Mouse (Mus musculus) erythroblast, embryonic 14.5 days (primary cell): ENCODE measurements around the gene Mpz. TPM values are rescaled to one million over a fixed set of nuclear protein-coding genes. Genes with fewer than 3 reads are reported as not detected.

Source experiments
- H3K27me3 ChIP-seq: 2 replicates; pipeline ENCODE4 v1.6.1; 2012; ENCODE audit warnings: inconsistent platforms; ENCODE audit not compliant: control insufficient read depth
- H3K36me3 ChIP-seq: 2 replicates; pipeline ENCODE4 v1.6.1; 2012; ENCODE audit warnings: mild to moderate bottlenecking, inconsistent platforms; ENCODE audit not compliant: control insufficient read depth
- H3K4me1 ChIP-seq: 2 replicates; pipeline ENCODE4 v1.6.1; 2012; ENCODE audit warnings: inconsistent platforms; ENCODE audit not compliant: control insufficient read depth
- H3K4me3 ChIP-seq: replicated peaks from 2 replicates; pipeline ENCODE3; 2012; ENCODE audit warnings: moderate library complexity, mild to moderate bottlenecking, inconsistent platforms
- H3K9me3 ChIP-seq: 2 replicates; pipeline ENCODE4 v1.6.1; 2012; ENCODE audit warnings: low read length, inconsistent platforms, mixed read lengths; ENCODE audit not compliant: control insufficient read depth
- GATA1 ChIP-seq: IDR thresholded peaks from 2 replicates; pipeline ENCODE4 v1.6.1; 2012; ENCODE audit warnings: low read length, inconsistent platforms, mixed read lengths
- TAL1 ChIP-seq: IDR thresholded peaks from 3 replicates; pipeline ENCODE4 v1.6.1; 2012; ENCODE audit warnings: low read length, inconsistent platforms, mixed read lengths
- polyA plus RNA-seq: library from polyadenylated mRNA; stranded (reverse); fragments of >175 nt; gene quantifications from 2 replicates; pipeline ENCODE4 v1.2.3, GENCODE M21; 2012

The Mpz gene
- polyA plus RNA-seq, 1 experiment = not detected

GRCm38 (mm10) chr1:171203471-171204248, 53.1 kb downstream of the Mpz start:
- peaks cover 16% of the 10 kb centered on the region for H3K4me1 ChIP-seq
- TF ChIP-seq GATA1 (no peak), TAL1 (no peak)
- no peak overlapping the region for H3K4me3 ChIP-seq
- no peaks in the 10 kb centered on the region; the same call in 1 of the 2 replicates for H3K27me3 ChIP-seq
- H3K36me3 ChIP-seq = no peaks in the 10 kb centered on the region
- H3K9me3 ChIP-seq = peaks cover 4% of the 10 kb centered on the region; the same call in 1 of the 2 replicates

DNA sequence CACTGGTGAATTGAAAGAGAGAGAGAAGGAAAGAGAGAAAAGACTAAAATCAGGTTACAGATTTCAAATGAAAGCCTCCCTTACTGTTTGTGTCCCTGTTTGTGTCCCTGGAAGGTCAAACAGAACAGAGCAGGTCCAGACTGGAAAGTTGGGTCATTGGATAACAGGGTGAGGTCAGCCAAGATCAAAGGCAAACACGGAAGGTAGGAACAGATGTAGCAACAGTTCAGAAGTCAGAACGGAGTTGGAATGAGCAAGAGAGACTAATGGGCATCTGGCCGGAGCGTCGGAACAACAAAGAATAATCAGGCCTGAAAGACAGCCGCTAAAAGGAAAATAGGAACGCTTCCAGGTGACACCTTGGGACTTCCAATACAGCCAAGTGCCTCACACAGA, 53.7 kb downstream of the Mpz start:
- no peak overlapping the region for H3K4me3 ChIP-seq
- H3K4me1 ChIP-seq = peaks cover 16% of the 10 kb centered on the region
- no peaks in the 10 kb centered on the region for H3K36me3 ChIP-seq
- H3K27me3 ChIP-seq = no peaks in the 10 kb centered on the region
- H3K9me3 ChIP-seq = peaks cover 4% of the 10 kb centered on the region; the same call in 1 of the 2 replicates
- TF ChIP-seq TAL1 = no peak
- TF ChIP-seq GATA1 = no peak

DNA sequence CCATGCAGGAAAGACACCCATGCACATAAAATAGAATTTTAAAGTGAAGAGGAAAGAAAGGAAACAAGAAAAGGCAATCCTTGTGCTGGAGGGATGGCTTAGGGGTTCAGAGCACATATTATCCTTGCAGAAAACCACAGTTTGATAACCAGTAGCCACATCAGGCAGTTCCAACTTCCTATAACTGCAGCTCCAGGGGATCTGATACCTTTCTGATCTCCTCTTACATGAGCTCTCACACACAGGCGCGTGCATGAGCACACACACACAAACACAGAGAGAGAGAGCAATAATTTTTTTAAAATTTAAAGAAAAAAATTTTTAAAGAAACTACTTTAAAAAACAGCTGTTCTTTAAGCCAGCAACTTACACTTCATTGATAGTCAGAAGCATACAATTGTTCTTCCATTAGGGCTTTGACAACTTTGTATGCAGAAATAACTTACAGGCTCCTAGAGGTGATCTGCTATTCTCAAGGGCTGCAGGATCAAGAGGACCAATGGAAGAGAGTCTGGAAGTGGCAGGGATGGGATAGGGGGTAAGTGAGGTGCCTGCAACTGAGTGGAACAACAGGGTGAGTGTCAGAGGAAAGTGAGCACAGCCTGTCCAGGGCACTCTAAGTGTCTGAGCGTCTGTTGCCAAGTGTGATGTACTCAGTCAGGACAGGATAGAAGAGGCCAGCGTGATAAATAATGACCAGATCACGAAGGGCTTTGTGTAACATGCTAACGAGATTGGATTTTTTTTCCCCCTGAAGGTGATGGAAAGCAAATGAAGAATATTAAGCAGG, 55.4 kb downstream of the Mpz start:
- no peak overlapping the region for H3K4me3 ChIP-seq
- peaks cover 13% of the 10 kb centered on the region; the same call in 1 of the 2 replicates for H3K4me1 ChIP-seq
- H3K9me3 ChIP-seq = peaks cover 4% of the 10 kb centered on the region; the same call in 1 of the 2 replicates
- H3K36me3 ChIP-seq = no peaks in the 10 kb centered on the region
- no peaks in the 10 kb centered on the region for H3K27me3 ChIP-seq
- no peak for TF ChIP-seq TAL1
- no peak for TF ChIP-seq GATA1

DNA sequence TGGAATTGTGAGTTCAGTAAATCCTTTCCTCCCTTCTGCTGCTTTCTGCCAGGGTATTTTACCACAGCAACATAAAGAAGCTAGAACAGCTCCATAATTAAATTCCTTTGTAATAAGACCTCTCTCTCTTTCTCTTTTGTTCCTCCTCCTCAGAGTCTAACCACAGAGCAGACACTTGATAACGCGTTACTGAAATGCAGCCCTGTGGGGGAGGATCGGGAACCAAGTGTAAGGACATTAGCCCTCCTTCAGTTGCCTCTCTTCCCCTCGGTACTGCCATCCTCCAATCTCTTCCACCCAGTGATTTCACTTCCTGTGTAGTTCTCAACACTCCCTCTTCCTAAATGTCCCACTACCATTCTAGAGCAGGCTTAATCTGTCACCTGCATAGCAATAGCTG, 58.9 kb downstream of the Mpz start:
- Histone ChIP-seq H3K27me3 (0 out of 2 replicates have a peak, but pooled peaks cover 2% of the 10 kb centered on the region), H3K9me3 (peaks cover 4% of the 10 kb centered on the region; the same call in 1 of the 2 replicates), H3K36me3 (no peaks in the 10 kb centered on the region), H3K4me3 (no peak overlapping the region), H3K4me1 (peaks cover 13% of the 10 kb centered on the region; the same call in 1 of the 2 replicates)
- TF ChIP-seq GATA1 (no peak), TAL1 (no peak)

Other genes starting within 250 kb of the Mpz start
- gene Fcrlb, start 237.8 kb upstream of the Mpz start, polyA plus RNA-seq = not detected in 2 replicates
- not detected in 2 replicates for gene Fcrla, start 223.1 kb upstream of the Mpz start, polyA plus RNA-seq
- gene Fcgr2b, start 174.2 kb upstream of the Mpz start, polyA plus RNA-seq = not detected in 2 replicates
- not detected in 2 replicates for gene Fcgr4, start 131.8 kb upstream of the Mpz start, polyA plus RNA-seq
- gene Fcgr3, start 85.8 kb upstream of the Mpz start, polyA plus RNA-seq = 0.06 TPM in 1 of 2 replicates, not detected in the other
- 0.37 and 0.64 TPM in 2 replicates for gene Cfap126, start 36.8 kb upstream of the Mpz start, polyA plus RNA-seq
- gene Sdhc, start 108 bp upstream of the Mpz start, polyA plus RNA-seq = 4.9 and 7.2 TPM in 2 replicates
- gene Pcp4l1, start 45.6 kb downstream of the Mpz start, polyA plus RNA-seq = not detected in 2 replicates
- gene Nr1i3, start 63.3 kb downstream of the Mpz start, polyA plus RNA-seq = not detected in 2 replicates
- gene Tomm40l, start 71.8 kb downstream of the Mpz start, polyA plus RNA-seq = 2.2 TPM in 2 replicates
- 0.42 and 2.1 TPM in 2 replicates for gene Apoa2, start 74.3 kb downstream of the Mpz start, polyA plus RNA-seq
- gene Fcer1g, start 83.7 kb downstream of the Mpz start, polyA plus RNA-seq = 0.13 and 0.17 TPM in 2 replicates
- not detected in 2 replicates for gene Adamts4, start 99.7 kb downstream of the Mpz start, polyA plus RNA-seq
- 7.0 and 7.5 TPM in 2 replicates for gene Ndufs2, start 100.7 kb downstream of the Mpz start, polyA plus RNA-seq
- 11.1 and 11.6 TPM in 2 replicates for gene B4galt3, start 119.6 kb downstream of the Mpz start, polyA plus RNA-seq
- gene Ppox, start 130.5 kb downstream of the Mpz start, polyA plus RNA-seq = 89.9 and 167 TPM in 2 replicates
- gene Usp21, start 137.3 kb downstream of the Mpz start, polyA plus RNA-seq = 8.4 and 13.0 TPM in 2 replicates
- 3.9 and 4.8 TPM in 2 replicates for gene Ufc1, start 144.3 kb downstream of the Mpz start, polyA plus RNA-seq
- gene Dedd, start 178.4 kb downstream of the Mpz start, polyA plus RNA-seq = 1.6 and 1.7 TPM in 2 replicates
- 0.98 TPM in 2 replicates for gene Nit1, start 194.9 kb downstream of the Mpz start, polyA plus RNA-seq
- 1.4 and 2.0 TPM in 2 replicates for gene Pfdn2, start 195.0 kb downstream of the Mpz start, polyA plus RNA-seq
- 0.14 TPM in 1 of 2 replicates, not detected in the other for gene Klhdc9, start 210.1 kb downstream of the Mpz start, polyA plus RNA-seq
- not detected in 2 replicates for gene Nectin4, start 219.4 kb downstream of the Mpz start, polyA plus RNA-seq
- 0.06 and 0.07 TPM in 2 replicates for gene Arhgap30, start 238.2 kb downstream of the Mpz start, polyA plus RNA-seq